Mouse (Mus musculus) CH12.LX (cell line): ENCODE data around the gene Kcnn3. TPM values are rescaled to one million over a fixed set of nuclear protein-coding genes. Genes with fewer than 3 reads are reported as not detected.

Source experiments
- DNase-seq: peaks from one replicate; pipeline ENCODE4 v3.0.0-alpha.2; 2013; ENCODE audit errors: extremely low read depth
- H3K27ac ChIP-seq: 2 replicates; pipeline ENCODE4 v1.5.1; 2012; ENCODE audit warnings: low read depth, mild to moderate bottlenecking, control low read depth, moderate library complexity; ENCODE audit not compliant: insufficient read depth
- H3K27me3 ChIP-seq: replicated peaks from 2 replicates; pipeline ENCODE3; 2012; ENCODE audit warnings: inconsistent platforms
- H3K36me3 ChIP-seq, 2 experiments: replicated peaks in 1 of 2; 2 replicates each; pipeline versions ENCODE3 to v1.6.1; 2012; ENCODE audit warnings: inconsistent platforms in 1 of 2, low read length in 1 of 2, mild to moderate bottlenecking in 1 of 2, mixed read lengths in 1 of 2, moderate library complexity in 1 of 2; ENCODE audit not compliant: control insufficient read depth in 1 of 2, insufficient read depth in 1 of 2
- H3K4me1 ChIP-seq, 2 experiments: 2 replicates each; pipeline ENCODE4 v1.6.1; 2012; ENCODE audit warnings: inconsistent platforms in 1 of 2, moderate library complexity in 1 of 2; ENCODE audit not compliant: insufficient read depth in 2 of 2, control insufficient read depth in 1 of 2
- H3K4me2 ChIP-seq: 2 replicates; pipeline ENCODE4 v1.6.1; 2012; ENCODE audit warnings: low read depth, mild to moderate bottlenecking, control low read depth; ENCODE audit not compliant: poor library complexity, insufficient read depth, severe bottlenecking
- H3K4me3 ChIP-seq, 3 experiments: fragments of 150-350 bp in 1 of 3; sonication (generic) in 1 of 3; replicated peaks in 1 of 3; 2 replicates each; pipeline versions ENCODE3 to v1.5.1; 2011 to 2012; ENCODE audit warnings: low read depth in 2 of 3, low read length in 2 of 3, mild to moderate bottlenecking in 2 of 3, moderate library complexity in 2 of 3, control low read depth in 1 of 3, improper control_type of control experiment in 1 of 3, inconsistent platforms in 1 of 3, mixed read lengths in 1 of 3; ENCODE audit not compliant: poor library complexity in 1 of 3
- H3K79me2 ChIP-seq: replicated peaks from 2 replicates; pipeline ENCODE4 v1.6.1; 2012; ENCODE audit warnings: mild to moderate bottlenecking, moderate library complexity; ENCODE audit not compliant: control insufficient read depth, poor library complexity, insufficient read depth, severe bottlenecking; ENCODE audit errors: extremely low read depth
- H3K9ac ChIP-seq: 2 replicates; pipeline ENCODE4 v1.6.1; 2012; ENCODE audit warnings: low read depth, mild to moderate bottlenecking, control low read depth, moderate library complexity; ENCODE audit not compliant: insufficient read depth
- H3K9me3 ChIP-seq: replicated peaks from 2 replicates; pipeline ENCODE3; 2012; ENCODE audit warnings: low read length, inconsistent platforms, mixed read lengths
- BHLHE40 ChIP-seq: IDR thresholded peaks from 2 replicates; pipeline ENCODE4 v1.6.1; 2011; ENCODE audit warnings: mild to moderate bottlenecking, low read depth, low read length, improper control_type of control experiment
- CHD1 ChIP-seq: IDR thresholded peaks from 2 replicates; pipeline ENCODE4 v1.6.1; 2012; ENCODE audit warnings: low read depth, low read length, improper control_type of control experiment, inconsistent platforms
- CHD2 ChIP-seq: IDR thresholded peaks from 2 replicates; pipeline ENCODE4 v1.6.1; 2011; ENCODE audit warnings: low read length, improper control_type of control experiment
- CTCF ChIP-seq, 2 experiments: IDR thresholded peaks in 1 of 2; conservative IDR thresholded peaks in 1 of 2; 2 replicates each; pipeline ENCODE4 v1.5.1; 2011 to 2012; ENCODE audit warnings: low read depth in 2 of 2, low read length in 2 of 2, improper control_type of control experiment in 1 of 2, inconsistent platforms in 1 of 2, mild to moderate bottlenecking in 1 of 2, moderate library complexity in 1 of 2
- E2F4 ChIP-seq: IDR thresholded peaks from 2 replicates; pipeline ENCODE4 v1.6.1; 2011; ENCODE audit warnings: low read depth, low read length, improper control_type of control experiment; ENCODE audit not compliant: insufficient replicate concordance
- ELF1 ChIP-seq: IDR thresholded peaks from 2 replicates; pipeline ENCODE4 v1.6.1; 2014; ENCODE audit warnings: low read depth, mild to moderate bottlenecking, inconsistent platforms, low read length, improper control_type of control experiment
- EP300 ChIP-seq: IDR thresholded peaks from 2 replicates; pipeline ENCODE4 v1.6.1; 2011; ENCODE audit warnings: low read length, improper control_type of control experiment
- ETS1 ChIP-seq: conservative IDR thresholded peaks from 2 replicates; pipeline ENCODE4 v1.6.1; 2012; ENCODE audit warnings: low read depth, mild to moderate bottlenecking, inconsistent platforms, low read length, improper control_type of control experiment, moderate library complexity
- GABPA ChIP-seq: IDR thresholded peaks from 2 replicates; pipeline ENCODE4 v1.6.1; 2012; ENCODE audit warnings: low read depth, low read length, improper control_type of control experiment, inconsistent platforms; ENCODE audit not compliant: insufficient replicate concordance
- HCFC1 ChIP-seq: IDR thresholded peaks from 2 replicates; pipeline ENCODE4 v1.6.1; 2012; ENCODE audit warnings: low read depth, mild to moderate bottlenecking, inconsistent platforms, low read length, improper control_type of control experiment
- IRF4 ChIP-seq: IDR thresholded peaks from 2 replicates; pipeline ENCODE4 v1.6.1; 2014; ENCODE audit warnings: low read depth, mild to moderate bottlenecking, inconsistent platforms, low read length, improper control_type of control experiment
- MXI1 ChIP-seq: IDR thresholded peaks from 2 replicates; pipeline ENCODE4 v1.6.1; 2011; ENCODE audit warnings: mild to moderate bottlenecking, low read depth, low read length, improper control_type of control experiment
- MYC ChIP-seq: IDR thresholded peaks from 2 replicates; pipeline ENCODE4 v1.6.1; 2011; ENCODE audit warnings: low read depth, mild to moderate bottlenecking, improper control_type of control experiment, low read length
- NELFE ChIP-seq: IDR thresholded peaks from 2 replicates; pipeline ENCODE4 v1.6.1; 2011; ENCODE audit warnings: low read depth, low read length, improper control_type of control experiment
- PAX5 ChIP-seq: IDR thresholded peaks from 2 replicates; pipeline ENCODE4 v1.6.1; 2012; ENCODE audit warnings: low read length, inconsistent platforms, mixed read lengths
- POLR2A ChIP-seq: IDR thresholded peaks from 2 replicates; pipeline ENCODE4 v1.6.1; 2011; ENCODE audit warnings: low read depth, mild to moderate bottlenecking, improper control_type of control experiment, low read length
- POLR2AphosphoS2 ChIP-seq: IDR thresholded peaks from 2 replicates; pipeline ENCODE4 v1.6.1; 2011; ENCODE audit warnings: low read depth, low read length, improper control_type of control experiment
- RAD21 ChIP-seq: IDR thresholded peaks from 2 replicates; pipeline ENCODE4 v1.6.1; 2011; ENCODE audit warnings: low read depth, mild to moderate bottlenecking, low read length, improper control_type of control experiment, moderate library complexity
- RCOR1 ChIP-seq: conservative IDR thresholded peaks from 2 replicates; pipeline ENCODE4 v1.6.1; 2012; ENCODE audit warnings: low read depth, mild to moderate bottlenecking, inconsistent platforms, low read length, improper control_type of control experiment
- SIN3A ChIP-seq: IDR thresholded peaks from 2 replicates; pipeline ENCODE4 v1.6.1; 2012; ENCODE audit warnings: low read length, improper control_type of control experiment, inconsistent platforms
- TBP ChIP-seq: conservative IDR thresholded peaks from 2 replicates; pipeline ENCODE4 v1.6.1; 2011; ENCODE audit warnings: low read depth, low read length, improper control_type of control experiment
- TCF12 ChIP-seq: IDR thresholded peaks from 2 replicates; pipeline ENCODE4 v1.6.1; 2014; ENCODE audit warnings: low read depth, mild to moderate bottlenecking, inconsistent platforms, low read length, improper control_type of control experiment
- ZKSCAN1 ChIP-seq: IDR thresholded peaks from 2 replicates; pipeline ENCODE4 v1.6.1; 2012; ENCODE audit warnings: low read depth, inconsistent platforms, low read length, improper control_type of control experiment, borderline replicate concordance
- ZNF384 ChIP-seq: IDR thresholded peaks from 2 replicates; pipeline ENCODE4 v1.6.1; 2012; ENCODE audit warnings: low read depth, low read length, improper control_type of control experiment, inconsistent platforms
- dilution Hi-C: fragments of 300-500 bp; cut with MboI; formaldehyde crosslinking; loops from 2 replicates; pipeline ENCODE4 v1.14.3; 2020; ENCODE audit warnings: low sequenced_read_pairs; ENCODE audit not compliant: extremely low pct_unique_long_range_greater_than_20kb, extremely low pct_ligation_motif_present
- in situ Hi-C: fragments of 300-500 bp; cut with MboI; formaldehyde crosslinking; loops from 3 replicates; pipeline ENCODE4 v1.14.3; 2019; ENCODE audit warnings: low sequenced_read_pairs, low pct_ligation_motif_present, low pct_unique_long_range_greater_than_20kb, mixed read lengths
- polyA plus RNA-seq: library from polyadenylated mRNA; unstranded; fragments of >175 nt; gene quantifications from 2 replicates; pipeline ENCODE4 v1.2.1, GENCODE M21; 2012; ENCODE audit warnings: low read depth; ENCODE audit not compliant: insufficient read length
- total RNA-seq, 2 experiments: library from RNA; depleted of rRNA; stranded (reverse); fragments of 300-350 nt in 1 of 2; fragments of >200 nt in 1 of 2; gene quantifications; 2 replicates each; pipeline ENCODE4 v1.2.3; 2012 to 2014

Kcnn3 gene
- total and polyA plus RNA-seq, 3 experiments: 0.06 TPM; not detected in 2

DNA sequence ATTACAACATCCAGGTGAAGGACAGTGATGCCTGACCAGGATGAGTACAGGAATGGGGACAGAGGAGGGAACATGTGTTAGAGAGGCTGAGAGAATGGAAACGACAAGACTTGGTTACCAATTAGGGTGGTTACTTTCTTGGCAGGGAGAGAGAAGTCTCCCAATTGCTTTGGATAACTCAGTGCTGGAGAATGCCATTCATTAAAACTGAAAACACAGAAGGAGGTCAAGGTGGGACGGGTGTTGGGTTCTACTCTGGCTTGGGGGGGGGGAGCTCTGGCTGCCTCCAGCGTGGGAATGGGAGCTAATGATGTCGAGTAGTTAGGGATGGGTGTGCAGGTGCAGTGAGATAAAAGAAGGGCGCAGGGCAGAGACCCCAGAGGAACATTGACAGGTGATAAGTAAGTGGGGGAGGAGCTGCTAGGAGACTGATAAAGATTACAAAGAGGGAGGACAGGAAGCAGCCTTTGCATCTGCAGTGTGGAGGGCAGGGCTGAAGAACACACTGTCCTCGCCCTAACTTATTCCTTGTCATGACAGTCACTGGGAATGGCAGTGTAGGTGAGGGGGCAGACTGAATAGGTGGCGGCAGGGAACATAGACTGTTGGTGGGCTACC lies 49.9 kb downstream of the Kcnn3 start:
- in situ Hi-C loops: no loop called here
- Histone ChIP-seq H3K4me2 (no peak overlapping the region), H3K4me3 (no peak overlapping the region), H3K36me3 (no peaks in the 10 kb centered on the region)
- dilution Hi-C loops: no loop called here
- no peak for TF ChIP-seq ZNF384
- TF ChIP-seq ETS1: no peak
- TF ChIP-seq GABPA: no peak
- TF ChIP-seq CHD1: no peak
- no peak for TF ChIP-seq CTCF (conservative IDR thresholded peaks at IDR 0.05 in 1 of 2, IDR thresholded peaks at IDR 0.05 in 1 of 2; ENCODE audit: low read depth in 2 of 2, low read length in 2 of 2)
- TF ChIP-seq ELF1: no peak
- TF ChIP-seq RAD21: no peak
- no peak for TF ChIP-seq TCF12
- TF ChIP-seq E2F4: no peak
- no peak for TF ChIP-seq MXI1
- TF ChIP-seq MYC: no peak
- TF ChIP-seq, all 38 proteins: peak for 0
- no peaks in the 10 kb centered on the region for H3K27me3 ChIP-seq
- no peak for DNase-seq
- H3K27ac ChIP-seq: no peak overlapping the region
- no peaks in the 10 kb centered on the region for H3K9me3 ChIP-seq
- H3K79me2 ChIP-seq: no peaks in the 10 kb centered on the region
- H3K9ac ChIP-seq: no peak overlapping the region
- H3K4me1 ChIP-seq: peaks cover 3 to 13% of the 10 kb centered on the region in 2 experiments

GRCm38 (mm10) chr3:89570362-89570761 lies 50.4 kb downstream of the Kcnn3 start:
- Histone ChIP-seq H3K36me3 (no peaks in the 10 kb centered on the region), H3K4me1 (peaks cover 3 to 13% of the 10 kb centered on the region in 2 experiments), H3K4me2 (no peak overlapping the region), H3K9ac (no peak overlapping the region), H3K4me3 (no peak overlapping the region), H3K79me2 (no peaks in the 10 kb centered on the region), H3K27ac (no peak overlapping the region), H3K9me3 (peaks cover 1% of the 10 kb centered on the region), H3K27me3 (no peaks in the 10 kb centered on the region)
- in situ Hi-C loops (no loop called here), dilution Hi-C loops (no loop called here)
- DNase-seq: no peak
- TF ChIP-seq SIN3A: no peak
- no peak for TF ChIP-seq BHLHE40
- no peak for TF ChIP-seq TBP
- no peak for TF ChIP-seq NELFE
- no peak for TF ChIP-seq HCFC1
- TF ChIP-seq CTCF (conservative IDR thresholded peaks at IDR 0.05 in 1 of 2, IDR thresholded peaks at IDR 0.05 in 1 of 2; ENCODE audit: low read depth in 2 of 2, low read length in 2 of 2): no peak
- TF ChIP-seq ZNF384: no peak
- no peak for TF ChIP-seq EP300
- no peak for TF ChIP-seq POLR2AphosphoS2
- TF ChIP-seq PAX5: no peak
- TF ChIP-seq IRF4: no peak
- TF ChIP-seq RCOR1: no peak
- TF ChIP-seq ELF1: no peak
- TF ChIP-seq POLR2A: no peak
- TF ChIP-seq CHD2: no peak
- no peak for TF ChIP-seq ZKSCAN1
